In genomic region chr14:54569451-54570392, GRCm38 (mm10) we compare ENCODE assay signal across 8 mouse cellular contexts. TPM values are rescaled to one million over a fixed set of nuclear protein-coding genes. Genes with fewer than 3 reads are reported as not detected.
A peak's percentile ranks its signal among the peaks of the same experiment; 100 is the strongest.
DNase-seq lines count a peak whose midpoint lies in the region; ATAC-seq lines count a peak whose summit lies in the region.
"Had no signal": no experiment of that assay in that cellular context is flagged by ENCODE, and none has a peak within 500 bp of the region (broad histone marks: within the 10 kb centered on the region; RNA-seq: fewer than 3 reads in every experiment).

No protein-coding gene starts in this region.

- H3K4me1 ChIP-seq in limb, embryonic 12.5 days (replicated peaks) = peaks cover 27% of the 10 kb centered on the region
- H3K4me1 ChIP-seq in limb, embryonic 10.5 days = peaks cover 42% of the 10 kb centered on the region
- peaks cover 53% of the 10 kb centered on the region for H3K4me1 ChIP-seq in embryonic facial prominence, embryonic 10.5 days
- peaks cover 51% of the 10 kb centered on the region for H3K4me1 ChIP-seq in heart, embryonic 15.5 days (replicated peaks)
- H3K4me1 ChIP-seq in midbrain, embryonic 15.5 days = peaks cover 11% of the 10 kb centered on the region

- no peak overlapping the region for H3K4me3 ChIP-seq in limb, embryonic 12.5 days (replicated peaks)
- H3K4me3 ChIP-seq in limb, embryonic 10.5 days = no peak overlapping the region
- peak overlapping the region; percentile 30 for H3K4me3 ChIP-seq in embryonic facial prominence, embryonic 10.5 days
- no peak overlapping the region for H3K4me3 ChIP-seq in heart, embryonic 15.5 days
- no peak overlapping the region for H3K4me3 ChIP-seq in midbrain, embryonic 15.5 days
- H3K4me3 ChIP-seq: hindbrain, embryonic 15.5 days had no signal

- peak overlapping the region; percentile 32; the same call in 1 of the 2 replicates for H3K27ac ChIP-seq in limb, embryonic 12.5 days
- H3K27ac ChIP-seq in limb, embryonic 10.5 days = no peak overlapping the region
- H3K27ac ChIP-seq in embryonic facial prominence, embryonic 10.5 days (replicated peaks) = peak overlapping the region; percentile 58
- peak overlapping the region; percentile 51 for H3K27ac ChIP-seq in heart, embryonic 15.5 days
- no peak overlapping the region for H3K27ac ChIP-seq in midbrain, embryonic 15.5 days
- H3K27ac ChIP-seq: hindbrain, embryonic 15.5 days had no signal

- 77% methylated on average over 17 of the region's 17 CpGs for WGBS in limb, embryonic 12.5 days
- WGBS in limb, embryonic 10.5 days = 73% methylated on average over 17 of the region's 17 CpGs
- WGBS in embryonic facial prominence, embryonic 10.5 days = 48% methylated on average over 17 of the region's 17 CpGs
- 53% methylated on average over 17 of the region's 17 CpGs for WGBS in heart, embryonic 15.5 days
- WGBS in midbrain, embryonic 15.5 days = 62% methylated on average over 17 of the region's 17 CpGs

- H3K27me3 ChIP-seq in limb, embryonic 12.5 days = no peaks in the 10 kb centered on the region
- H3K27me3 ChIP-seq in limb, embryonic 10.5 days (ENCODE audit: low read depth, poor library complexity, severe bottlenecking) = no peaks in the 10 kb centered on the region
- no peaks in the 10 kb centered on the region for H3K27me3 ChIP-seq in embryonic facial prominence, embryonic 10.5 days (replicated peaks; ENCODE audit: low read depth, poor library complexity, severe bottlenecking)
- no peaks in the 10 kb centered on the region for H3K27me3 ChIP-seq in heart, embryonic 15.5 days
- H3K27me3 ChIP-seq in midbrain, embryonic 15.5 days (replicated peaks) = peaks cover 5% of the 10 kb centered on the region; the same call in 1 of the 2 replicates

- no peaks in the 10 kb centered on the region for H3K9me3 ChIP-seq in limb, embryonic 12.5 days
- H3K9me3 ChIP-seq in limb, embryonic 10.5 days (replicated peaks) = no peaks in the 10 kb centered on the region
- no peaks in the 10 kb centered on the region for H3K9me3 ChIP-seq in embryonic facial prominence, embryonic 10.5 days
- no peaks in the 10 kb centered on the region for H3K9me3 ChIP-seq in heart, embryonic 15.5 days (replicated peaks)
- H3K9me3 ChIP-seq in midbrain, embryonic 15.5 days = no peaks in the 10 kb centered on the region
- H3K9me3 ChIP-seq: hindbrain, embryonic 15.5 days had no signal

- H3K36me3 ChIP-seq in limb, embryonic 12.5 days = peaks cover 83% of the 10 kb centered on the region
- peaks cover 87% of the 10 kb centered on the region for H3K36me3 ChIP-seq in limb, embryonic 10.5 days
- H3K36me3 ChIP-seq in embryonic facial prominence, embryonic 10.5 days (replicated peaks) = peaks cover 83% of the 10 kb centered on the region
- H3K36me3 ChIP-seq in heart, embryonic 15.5 days = peaks cover 39% of the 10 kb centered on the region
- H3K36me3 ChIP-seq in midbrain, embryonic 15.5 days (replicated peaks) = no peaks in the 10 kb centered on the region
- H3K36me3 ChIP-seq: hindbrain, embryonic 15.5 days had no signal

- ATAC-seq in limb, embryonic 12.5 days (ENCODE audit: insufficient number of reproducible peaks, insufficient read depth, low FRiP score, low TSS enrichment, low read depth) = no peak
- ATAC-seq in heart, embryonic 15.5 days (replicated peaks; ENCODE audit: insufficient number of reproducible peaks, insufficient read depth, low FRiP score, low read depth) = no peak
- ATAC-seq in midbrain, embryonic 15.5 days (replicated peaks) = 0 out of 2 replicates have a peak, but pooled peaks have one; percentile 14

- H3K9ac ChIP-seq in limb, embryonic 12.5 days (replicated peaks) = no peak overlapping the region
- H3K9ac ChIP-seq in heart, embryonic 15.5 days = 0 out of 2 replicates have a peak overlapping the region, but pooled peaks have one; percentile 15
- no peak overlapping the region for H3K9ac ChIP-seq in midbrain, embryonic 15.5 days
- H3K9ac ChIP-seq: hindbrain, embryonic 15.5 days had no signal

- no peak overlapping the region for H3K4me2 ChIP-seq in limb, embryonic 12.5 days
- no peak overlapping the region for H3K4me2 ChIP-seq in heart, embryonic 15.5 days
- no peak overlapping the region for H3K4me2 ChIP-seq in midbrain, embryonic 15.5 days
- H3K4me2 ChIP-seq: hindbrain, embryonic 15.5 days had no signal

- no peak for DNase-seq in limb, embryonic 10.5 days (ENCODE audit: low spot score)
- DNase-seq in embryonic facial prominence, embryonic 10.5 days (ENCODE audit: low spot score) = peak; percentile 54
- DNase-seq in cerebellum, adult 18-20 months = no peak
- no peak for DNase-seq in right cerebral cortex, adult 2 months (ENCODE audit: low spot score in 2 of 2)

RNA-seq across cellular contexts. Expression of gene Ajuba, which starts 7.6 kb away (rescaled TPM):
- 68.9 and 72.2 TPM in 2 replicates for polyA plus RNA-seq in limb, embryonic 12.5 days (2016; fragmentation: Nextera tagmentation; extraction: Ambion mirVana)
- 70.1 and 75.3 TPM in 2 replicates for polyA plus RNA-seq in limb, embryonic 10.5 days (2016; fragmentation: Nextera tagmentation; extraction: Ambion mirVana)
- 79.7 and 95.4 TPM in 2 replicates for polyA plus RNA-seq in embryonic facial prominence, embryonic 10.5 days (2016; fragmentation: Nextera tagmentation; extraction: Ambion mirVana)
- polyA plus RNA-seq in heart, embryonic 15.5 days (2015; fragmentation: Nextera tagmentation; extraction: Ambion mirVana) = 23.1 and 35.5 TPM in 2 replicates
- 8.7 and 11.2 TPM in 2 replicates for polyA plus RNA-seq in midbrain, embryonic 15.5 days (2015; fragmentation: Nextera tagmentation; extraction: Ambion mirVana)

RNA-seq across cellular contexts. Expression of gene Haus4, which starts 15.3 kb away (rescaled TPM):
- polyA plus RNA-seq in limb, embryonic 12.5 days (2016; fragmentation: Nextera tagmentation; extraction: Ambion mirVana) = 54.5 and 58.1 TPM in 2 replicates
- polyA plus RNA-seq in limb, embryonic 10.5 days (2016; fragmentation: Nextera tagmentation; extraction: Ambion mirVana) = 57.5 and 63.0 TPM in 2 replicates
- polyA plus RNA-seq in embryonic facial prominence, embryonic 10.5 days (2016; fragmentation: Nextera tagmentation; extraction: Ambion mirVana) = 58.9 and 60.5 TPM in 2 replicates
- polyA plus RNA-seq in heart, embryonic 15.5 days (2015; fragmentation: Nextera tagmentation; extraction: Ambion mirVana) = 34.0 and 39.8 TPM in 2 replicates
- 14.2 and 14.8 TPM in 2 replicates for polyA plus RNA-seq in midbrain, embryonic 15.5 days (2015; fragmentation: Nextera tagmentation; extraction: Ambion mirVana)

RNA-seq across cellular contexts. Expression of gene 4931414P19Rik, which starts 36.1 kb away (rescaled TPM):
- polyA plus RNA-seq in limb, embryonic 12.5 days (2016; fragmentation: Nextera tagmentation; extraction: Ambion mirVana) = 9.7 and 10.7 TPM in 2 replicates
- 11.1 and 13.5 TPM in 2 replicates for polyA plus RNA-seq in limb, embryonic 10.5 days (2016; fragmentation: Nextera tagmentation; extraction: Ambion mirVana)
- polyA plus RNA-seq in embryonic facial prominence, embryonic 10.5 days (2016; fragmentation: Nextera tagmentation; extraction: Ambion mirVana) = 9.3 and 12.4 TPM in 2 replicates
- 4.8 and 5.0 TPM in 2 replicates for polyA plus RNA-seq in heart, embryonic 15.5 days (2015; fragmentation: Nextera tagmentation; extraction: Ambion mirVana)
- polyA plus RNA-seq in midbrain, embryonic 15.5 days (2015; fragmentation: Nextera tagmentation; extraction: Ambion mirVana) = 6.7 and 9.0 TPM in 2 replicates

RNA-seq across cellular contexts. Expression of gene Psmb5, which starts 48.1 kb away (rescaled TPM):
- polyA plus RNA-seq in limb, embryonic 12.5 days (2016; fragmentation: Nextera tagmentation; extraction: Ambion mirVana) = 410 and 432 TPM in 2 replicates
- polyA plus RNA-seq in limb, embryonic 10.5 days (2016; fragmentation: Nextera tagmentation; extraction: Ambion mirVana) = 508 and 553 TPM in 2 replicates
- 486 and 490 TPM in 2 replicates for polyA plus RNA-seq in embryonic facial prominence, embryonic 10.5 days (2016; fragmentation: Nextera tagmentation; extraction: Ambion mirVana)
- 294 and 335 TPM in 2 replicates for polyA plus RNA-seq in heart, embryonic 15.5 days (2015; fragmentation: Nextera tagmentation; extraction: Ambion mirVana)
- polyA plus RNA-seq in midbrain, embryonic 15.5 days (2015; fragmentation: Nextera tagmentation; extraction: Ambion mirVana) = 445 and 463 TPM in 2 replicates

RNA-seq across cellular contexts. Expression of gene Psmb11, which starts 51.5 kb away (rescaled TPM):
- 0.06 and 0.29 TPM in 2 replicates for polyA plus RNA-seq in limb, embryonic 12.5 days (2016; fragmentation: Nextera tagmentation; extraction: Ambion mirVana)
- polyA plus RNA-seq in limb, embryonic 10.5 days (2016; fragmentation: Nextera tagmentation; extraction: Ambion mirVana) = 0.13 and 0.14 TPM in 2 replicates
- 0.04 and 0.12 TPM in 2 replicates for polyA plus RNA-seq in embryonic facial prominence, embryonic 10.5 days (2016; fragmentation: Nextera tagmentation; extraction: Ambion mirVana)
- 1.7 and 17.6 TPM in 2 replicates for polyA plus RNA-seq in heart, embryonic 15.5 days (2015; fragmentation: Nextera tagmentation; extraction: Ambion mirVana)
- not detected in 2 replicates for polyA plus RNA-seq in midbrain, embryonic 15.5 days (2015; fragmentation: Nextera tagmentation; extraction: Ambion mirVana)
- polyA plus RNA-seq: hindbrain, embryonic 15.5 days had no signal

Comparison
In these comparisons a context has a peak if more than half of its experiments do, and no peak if none do; other contexts are left out.
1. H3K27ac ChIP-seq: peak in limb, embryonic 12.5 days (single experiment), embryonic facial prominence, embryonic 10.5 days (single experiment) and heart, embryonic 15.5 days (single experiment); none in limb, embryonic 10.5 days (single experiment) and midbrain, embryonic 15.5 days (single experiment).